Mouse (Mus musculus): Measurements from ENCODE around the gene Ier5l. TPM values are rescaled to one million over a fixed set of nuclear protein-coding genes. Genes with fewer than 3 reads are reported as not detected.

Gene Ier5l
- total RNA-seq, 2 experiments from 2014 or later = not detected

- ATAC-seq (replicated peaks; ENCODE audit: low FRiP score, poor library complexity, severe bottlenecking) = no peak
These were observed 2.0 kb downstream of the Ier5l start for GRCm38 (mm10) chr2:30471795-30472720.

- no peak for ATAC-seq (replicated peaks; ENCODE audit: low FRiP score, poor library complexity, severe bottlenecking)
These were observed 3.0 kb downstream of the Ier5l start for GRCm38 (mm10) chr2:30471051-30471450.

DNA sequence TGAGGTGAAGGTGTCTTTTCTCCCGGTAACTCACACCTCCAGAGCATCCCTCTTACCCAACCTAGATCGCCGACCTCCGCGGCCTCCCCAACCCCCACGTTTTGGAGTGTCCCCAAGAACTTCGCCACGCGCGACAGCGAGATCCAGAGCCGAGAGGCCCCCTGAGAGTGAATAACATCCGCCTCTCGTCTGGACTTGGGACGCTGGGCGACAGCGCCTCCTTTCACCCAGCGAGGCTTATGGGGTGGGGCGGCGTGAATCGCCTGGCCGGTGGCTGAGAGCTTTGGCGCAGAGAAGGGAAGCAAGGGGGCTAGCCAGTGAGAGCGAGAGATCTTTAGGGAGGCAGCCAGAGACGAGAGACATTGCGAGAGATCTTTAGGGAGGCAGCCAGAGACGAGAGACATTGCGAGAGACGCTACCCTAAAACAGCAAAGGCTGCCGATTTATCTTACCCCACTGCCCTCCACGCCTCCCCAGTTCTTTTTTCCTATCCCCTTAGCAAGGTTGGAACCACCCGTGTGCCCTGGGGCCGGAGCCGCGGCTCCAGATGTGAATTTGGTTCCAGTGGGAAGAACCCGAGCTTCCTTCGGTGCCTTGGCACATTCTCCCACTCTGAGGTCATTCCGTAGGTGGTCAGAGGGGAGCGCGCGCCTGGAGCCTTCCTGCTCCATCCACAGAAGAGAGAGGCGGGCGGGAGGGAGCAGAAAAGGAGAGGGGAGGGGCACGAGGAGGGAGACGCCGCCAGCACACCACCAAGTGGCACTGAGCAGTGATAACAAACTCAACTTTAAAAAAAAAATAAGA is 3.7 kb downstream of the Ier5l start:
- no peak for ATAC-seq (replicated peaks; ENCODE audit: low FRiP score, poor library complexity, severe bottlenecking)

- ATAC-seq (replicated peaks; ENCODE audit: low FRiP score, poor library complexity, severe bottlenecking) = no peak
These were observed 4.2 kb downstream of the Ier5l start for GRCm38 (mm10) chr2:30469796-30470142.

DNA sequence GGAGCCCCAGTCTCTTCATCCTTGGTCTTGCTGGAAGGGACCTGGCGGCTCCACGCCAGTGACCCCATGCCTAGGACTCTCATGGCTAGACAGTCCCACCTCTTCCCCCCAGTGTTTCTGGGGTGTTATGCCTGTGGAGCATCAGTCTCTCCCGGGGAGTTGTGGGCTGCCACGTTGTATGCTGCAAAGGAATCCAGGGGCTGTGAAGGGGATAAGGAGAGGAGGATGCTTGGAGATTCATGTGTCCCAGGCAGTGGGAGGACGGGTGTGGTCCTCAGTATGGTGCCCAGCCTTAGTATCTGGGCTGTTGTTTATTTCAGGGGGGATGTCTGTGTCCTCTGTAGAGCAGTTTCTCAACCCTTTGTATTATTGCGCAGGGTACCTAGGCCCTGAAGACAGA is 5.0 kb downstream of the Ier5l start:
- ATAC-seq (replicated peaks; ENCODE audit: low FRiP score, poor library complexity, severe bottlenecking) = no peak

- no peak for ATAC-seq (replicated peaks; ENCODE audit: low FRiP score, poor library complexity, severe bottlenecking)
These were observed 7.2 kb downstream of the Ier5l start for GRCm38 (mm10) chr2:30466787-30467186.

DNA sequence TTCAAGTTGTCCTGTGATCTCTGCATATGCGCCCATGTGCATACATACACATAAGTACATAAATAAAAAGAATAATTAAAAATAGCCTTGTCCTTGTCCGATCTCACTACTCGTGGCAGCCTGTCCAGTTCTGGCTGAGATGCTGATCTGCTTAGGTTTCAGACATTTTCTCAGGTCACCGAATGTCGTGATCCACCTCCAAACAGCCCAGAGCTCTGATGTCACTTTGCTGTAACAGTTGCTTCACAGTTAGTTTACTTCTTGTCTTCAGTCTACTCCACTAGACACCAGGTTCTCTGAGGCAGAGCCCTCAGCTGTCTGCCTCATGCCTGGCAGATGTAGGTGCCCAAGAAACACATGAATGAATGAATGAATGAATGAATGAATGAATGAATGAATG is 9.6 kb downstream of the Ier5l start:
- no peak for ATAC-seq (replicated peaks; ENCODE audit: low FRiP score, poor library complexity, severe bottlenecking)

- ATAC-seq (replicated peaks; ENCODE audit: low FRiP score, poor library complexity, severe bottlenecking) = peak; percentile 94
These were observed 10.1 kb downstream of the Ier5l start for GRCm38 (mm10) chr2:30463904-30464330.

DNA sequence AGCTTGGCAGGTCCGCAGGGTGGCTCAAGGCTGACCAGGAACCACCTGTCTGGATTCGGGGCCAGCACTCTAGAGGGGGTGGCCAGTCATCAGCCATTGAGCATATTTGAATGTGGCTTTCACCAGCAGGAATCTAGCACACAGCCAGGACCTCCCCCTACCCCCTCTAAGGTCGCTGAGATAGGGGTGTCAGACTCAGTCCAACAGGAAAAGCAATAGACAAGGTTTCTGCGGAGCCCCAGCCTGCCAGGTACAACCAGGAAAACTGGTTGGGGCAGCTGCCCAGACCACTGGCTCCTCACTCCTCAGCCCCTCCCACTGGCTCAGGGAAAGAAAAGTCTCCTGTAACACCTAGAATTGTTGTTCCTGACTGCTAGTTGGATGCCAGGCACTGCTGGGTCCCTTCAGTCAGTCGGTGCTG is 10.7 kb downstream of the Ier5l start:
- no peak for ATAC-seq (replicated peaks; ENCODE audit: low FRiP score, poor library complexity, severe bottlenecking)

DNA sequence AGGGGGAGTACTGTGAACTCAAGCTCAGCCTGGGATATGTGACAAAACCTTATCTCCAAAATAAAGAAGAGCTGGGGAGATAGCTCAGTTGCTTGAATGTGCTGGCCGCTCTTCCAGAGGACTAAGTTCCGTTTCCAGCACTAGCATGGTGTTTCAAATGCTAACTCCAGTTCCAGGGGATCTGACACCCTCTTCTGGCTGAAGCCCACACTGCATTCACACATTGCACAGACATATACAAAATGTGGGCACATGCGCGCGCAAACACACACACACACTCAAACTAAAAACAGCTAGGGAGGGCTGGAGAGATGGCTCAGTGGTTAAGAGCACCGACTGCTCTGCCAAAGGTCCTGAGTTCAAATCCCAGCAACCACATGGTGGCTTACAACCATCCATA is 14.8 kb downstream of the Ier5l start:
- ATAC-seq (replicated peaks; ENCODE audit: low FRiP score, poor library complexity, severe bottlenecking) = no peak

DNA sequence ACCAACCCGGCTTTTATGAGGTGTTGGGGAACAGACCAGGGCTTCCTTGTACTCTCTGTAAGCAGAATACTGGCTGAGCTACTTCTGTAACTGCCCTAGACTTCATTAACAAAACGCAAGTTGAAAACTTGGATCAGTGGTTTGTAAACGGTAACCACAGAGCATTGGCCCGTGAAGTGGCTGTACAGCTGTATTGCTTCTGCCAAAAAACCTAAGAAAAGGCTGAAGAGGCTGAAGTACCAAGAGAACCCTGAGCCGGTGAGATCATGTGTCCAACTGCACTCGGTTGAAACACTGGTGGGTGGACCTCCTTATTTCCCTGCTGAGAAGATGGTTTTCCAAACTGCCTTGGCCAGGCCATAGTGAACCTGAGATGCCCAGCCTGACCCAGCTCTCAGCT is 15.7 kb downstream of the Ier5l start:
- no peak for ATAC-seq (replicated peaks; ENCODE audit: low FRiP score, poor library complexity, severe bottlenecking)

- no peak for ATAC-seq (replicated peaks; ENCODE audit: low FRiP score, poor library complexity, severe bottlenecking)
These were observed 17.7 kb downstream of the Ier5l start for GRCm38 (mm10) chr2:30456104-30456980.

- no peak for ATAC-seq (replicated peaks; ENCODE audit: low FRiP score, poor library complexity, severe bottlenecking)
These were observed 19.4 kb downstream of the Ier5l start for GRCm38 (mm10) chr2:30454587-30454986.

DNA sequence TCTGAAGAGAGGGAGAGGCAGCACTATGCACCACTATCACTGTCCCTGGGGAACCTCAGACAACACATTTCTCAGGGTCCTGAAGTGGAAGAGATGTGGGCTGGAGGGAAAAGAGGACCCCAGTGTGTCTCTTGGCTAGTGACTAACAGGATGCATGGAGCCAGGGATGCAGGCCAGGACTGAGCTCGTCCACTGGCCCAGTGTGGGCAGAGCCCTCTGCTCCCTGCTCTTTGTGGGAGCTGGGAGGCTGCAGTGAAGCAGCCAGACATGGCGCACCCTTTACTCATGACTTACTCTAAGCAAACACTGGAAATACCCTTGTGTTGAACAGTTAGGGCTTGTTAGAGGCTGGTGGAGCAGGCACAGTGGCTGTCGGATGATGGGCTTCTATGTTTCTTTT is 20.4 kb downstream of the Ier5l start:
- ATAC-seq (replicated peaks; ENCODE audit: low FRiP score, poor library complexity, severe bottlenecking) = no peak

GRCm38 (mm10) chr2:30451525-30451924 is 22.5 kb downstream of the Ier5l start:
- no peak for ATAC-seq (replicated peaks; ENCODE audit: low FRiP score, poor library complexity, severe bottlenecking)

- 0 out of 2 replicates have a peak, but pooled peaks have one; percentile 27 for ATAC-seq (replicated peaks; ENCODE audit: low FRiP score, poor library complexity, severe bottlenecking)
These were observed 23.5 kb downstream of the Ier5l start for GRCm38 (mm10) chr2:30450530-30450929.

DNA sequence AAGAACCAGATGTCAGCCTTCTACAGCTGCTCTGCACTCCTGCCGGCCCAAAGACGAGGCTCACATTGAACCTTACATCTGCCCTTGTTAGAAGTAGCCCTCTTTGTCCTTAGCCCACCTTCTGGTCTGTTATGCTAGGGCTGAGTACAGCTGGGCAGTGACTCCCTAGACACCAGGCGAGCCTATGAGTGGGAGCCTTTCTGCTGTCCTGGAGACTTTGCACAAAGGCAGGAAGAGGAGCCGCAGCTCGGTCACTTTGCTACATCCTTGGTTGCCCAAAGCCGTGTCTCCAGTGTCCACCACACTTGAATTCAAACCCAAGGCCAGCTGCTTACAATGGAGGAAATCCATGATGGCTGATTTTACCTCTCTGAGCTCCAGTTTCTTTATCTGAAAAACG is 25.6 kb downstream of the Ier5l start:
- ATAC-seq (replicated peaks; ENCODE audit: low FRiP score, poor library complexity, severe bottlenecking) = no peak

GRCm38 (mm10) chr2:30446891-30447826 is 26.9 kb downstream of the Ier5l start:
- no peak for ATAC-seq (replicated peaks; ENCODE audit: low FRiP score, poor library complexity, severe bottlenecking)

DNA sequence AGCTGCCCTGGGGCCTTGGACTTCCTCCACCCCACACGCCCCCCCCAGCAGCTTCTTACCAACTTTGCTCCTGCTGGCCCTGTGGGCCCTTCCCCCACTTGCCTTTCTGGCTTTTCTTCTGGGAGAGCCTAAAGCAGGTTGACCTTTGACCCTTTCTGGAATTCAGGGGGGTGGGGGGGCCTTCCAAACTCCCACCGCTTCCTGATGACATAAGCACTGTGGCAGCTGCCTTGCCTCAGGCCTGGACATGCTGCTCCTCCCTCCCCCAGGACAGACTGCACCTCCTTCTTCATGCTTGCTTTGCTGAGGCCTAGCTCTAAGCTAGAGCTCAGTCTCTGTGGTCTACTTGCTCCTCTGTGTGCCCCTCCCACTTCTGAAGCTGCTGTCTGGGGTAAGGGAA is 28.7 kb downstream of the Ier5l start:
- ATAC-seq (replicated peaks; ENCODE audit: low FRiP score, poor library complexity, severe bottlenecking) = no peak

All from erythroid progenitor cell, adult 5-6 weeks (primary cell).